Mouse (Mus musculus) retina, postnatal 1 day (tissue): ENCODE measurements around the gene Soat2.

Source experiments
- DNase-seq: peaks from one replicate; pipeline ENCODE4 v3.0.0-alpha.2; 2012

Gene Soat2

DNA sequence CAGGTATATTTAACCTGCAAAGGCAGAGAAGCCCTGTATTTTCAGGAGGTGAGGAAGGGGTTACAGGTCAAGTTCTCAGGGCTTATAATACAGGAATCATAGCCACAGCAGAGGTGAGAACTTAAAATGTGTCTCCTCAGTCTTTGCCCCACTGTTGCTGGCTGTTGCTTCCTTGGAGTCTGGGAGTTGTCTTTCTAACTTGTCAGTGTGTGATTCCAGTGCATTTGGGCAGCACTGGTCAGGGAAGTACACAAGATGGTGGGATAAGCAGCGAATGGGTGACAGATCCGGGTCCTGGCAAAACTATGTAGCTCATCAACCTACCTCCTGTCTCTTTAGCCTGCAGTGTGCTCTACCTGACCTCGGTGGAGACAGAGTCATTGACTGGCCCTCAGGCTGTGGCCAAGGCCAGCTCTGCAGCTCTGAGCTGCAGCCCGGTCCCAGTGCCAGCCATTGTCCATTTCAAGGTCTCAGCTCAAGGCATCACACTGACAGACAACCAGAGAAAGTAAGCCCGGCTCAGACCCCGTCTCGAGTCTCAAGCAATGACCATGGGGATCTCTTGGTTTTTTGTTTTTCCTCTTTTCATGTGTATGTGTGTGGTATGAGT is 35.6 kb upstream of the Soat2 start:
- no peak for DNase-seq

DNA sequence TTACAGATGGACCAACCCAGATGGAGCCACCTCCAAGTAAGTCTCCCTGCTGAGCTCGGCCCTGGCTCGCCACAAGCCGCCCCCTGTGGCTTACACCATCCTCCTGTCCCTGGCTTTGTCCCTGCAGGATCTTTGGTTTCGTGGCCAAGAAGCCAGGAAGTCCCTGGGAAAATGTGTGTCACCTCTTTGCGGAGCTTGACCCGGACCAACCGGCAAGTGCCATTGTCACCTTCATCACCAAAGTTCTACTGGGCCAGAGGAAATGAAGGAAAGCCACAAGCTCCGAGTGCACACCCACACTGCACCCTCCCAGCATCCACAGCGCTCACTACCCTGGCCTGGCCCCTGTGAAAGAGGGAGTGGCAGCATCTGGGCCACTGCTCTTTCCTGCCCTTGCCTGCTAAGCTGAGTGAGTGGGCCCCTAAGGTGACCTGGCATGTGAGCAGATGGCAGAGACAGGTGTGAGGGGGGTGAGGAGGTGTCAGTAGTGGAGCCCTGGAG is 34.5 kb upstream of the Soat2 start:
- no peak for DNase-seq

DNA sequence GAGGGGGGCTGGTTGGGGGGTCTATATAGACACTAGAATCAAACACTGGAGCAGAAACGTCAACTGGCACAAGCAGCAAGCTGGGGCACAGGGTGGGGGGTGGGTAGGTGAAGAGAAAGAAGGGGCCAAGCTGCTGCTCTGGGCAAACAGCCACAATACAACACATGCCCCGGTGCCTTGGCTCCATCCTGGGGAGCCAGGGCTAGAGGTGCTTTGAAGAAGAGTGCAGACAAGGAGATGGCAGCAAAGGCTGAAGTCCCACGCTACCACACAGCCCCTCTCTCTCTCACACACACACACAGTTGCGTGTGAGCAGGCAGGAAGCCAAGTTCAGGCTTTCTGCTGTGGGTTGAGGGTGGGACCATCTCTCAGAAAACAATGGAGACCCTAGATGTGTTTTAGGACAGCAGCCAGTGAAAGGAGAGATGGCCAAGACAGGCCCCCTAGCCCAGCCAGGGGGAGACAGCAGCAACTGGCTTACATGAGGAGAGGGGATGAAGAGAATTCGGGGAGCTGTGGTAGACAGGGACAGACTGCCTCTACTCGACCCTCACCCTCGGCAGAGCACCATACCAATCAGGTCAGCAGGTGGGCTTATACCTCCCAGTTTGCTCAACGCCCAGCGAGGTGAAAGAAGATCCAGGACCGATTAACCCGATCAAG is 33.4 kb upstream of the Soat2 start:
- no peak for DNase-seq

DNA sequence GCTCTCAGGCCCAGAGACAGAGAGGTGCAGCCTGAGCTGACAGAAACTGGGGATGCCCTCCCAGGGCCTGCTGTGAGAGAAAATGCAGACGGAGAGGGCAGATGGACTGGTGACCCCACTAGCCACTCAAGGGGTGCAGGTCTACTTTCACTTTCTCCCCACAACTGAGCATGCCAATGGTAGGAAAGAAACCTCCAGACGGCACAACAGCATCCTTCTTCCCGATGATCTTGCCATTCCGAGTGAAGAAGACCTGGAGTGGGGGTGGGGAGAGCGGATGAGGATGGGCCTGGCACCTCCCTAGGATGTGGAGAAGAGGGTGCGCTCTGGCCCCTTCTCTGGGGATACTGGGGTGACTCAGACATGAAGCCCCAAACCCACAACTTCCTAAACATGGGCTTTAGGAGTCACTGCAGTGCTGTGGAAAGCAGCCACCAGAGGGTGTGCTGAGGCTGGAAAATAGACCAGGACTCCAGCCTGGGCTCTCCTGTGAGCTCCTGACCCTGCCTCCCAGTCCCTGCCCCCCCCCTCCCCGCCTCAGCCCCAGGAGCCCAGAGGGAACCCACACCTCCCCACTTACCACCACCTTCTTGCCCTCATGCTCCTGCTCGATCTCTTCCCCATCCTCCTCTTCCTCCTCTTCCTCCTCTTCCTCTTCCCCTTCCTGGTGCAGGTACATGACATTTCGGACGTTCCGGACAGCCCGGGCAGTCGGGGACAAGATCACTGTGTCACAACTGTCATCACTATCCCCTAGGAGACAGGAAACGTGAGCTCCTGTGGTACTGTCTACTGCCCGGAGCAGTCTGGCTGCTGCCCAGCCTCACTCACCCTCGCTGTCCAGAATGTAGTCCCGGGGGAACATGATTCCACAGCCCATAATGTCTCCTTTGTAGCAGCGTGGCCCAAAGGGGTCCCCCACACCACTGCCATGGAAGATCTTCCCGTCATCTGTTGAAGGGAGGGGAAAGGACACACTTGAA is 32.6 kb upstream of the Soat2 start:
- no peak for DNase-seq

DNA sequence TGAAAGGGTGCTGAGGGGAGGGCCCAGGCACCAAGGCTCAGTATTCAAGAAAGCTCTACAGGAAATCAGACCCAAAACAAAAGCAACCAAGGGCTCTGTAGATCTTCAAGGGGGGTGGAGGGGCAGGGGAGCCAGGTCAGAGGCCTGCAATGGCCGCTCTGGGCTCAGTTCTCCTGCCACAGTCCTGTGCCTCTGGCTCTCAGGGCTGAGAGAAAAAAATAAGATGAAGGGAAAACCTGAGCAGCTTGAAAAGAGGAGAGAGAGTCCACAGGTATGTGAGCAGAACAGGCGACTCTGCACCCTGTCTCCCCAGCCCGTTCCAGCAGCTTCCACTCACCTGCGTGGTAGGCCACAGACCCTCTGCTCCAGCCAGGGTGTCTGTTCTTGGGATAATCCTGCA is 31.7 kb upstream of the Soat2 start:
- DNase-seq: no peak

- DNase-seq: no peak
Measured at GRCm38 (mm10) chr15:102119121-102119830, 31.1 kb upstream of the Soat2 start.

- DNase-seq: no peak
Measured at GRCm38 (mm10) chr15:102119831-102120170, 30.5 kb upstream of the Soat2 start.

DNA sequence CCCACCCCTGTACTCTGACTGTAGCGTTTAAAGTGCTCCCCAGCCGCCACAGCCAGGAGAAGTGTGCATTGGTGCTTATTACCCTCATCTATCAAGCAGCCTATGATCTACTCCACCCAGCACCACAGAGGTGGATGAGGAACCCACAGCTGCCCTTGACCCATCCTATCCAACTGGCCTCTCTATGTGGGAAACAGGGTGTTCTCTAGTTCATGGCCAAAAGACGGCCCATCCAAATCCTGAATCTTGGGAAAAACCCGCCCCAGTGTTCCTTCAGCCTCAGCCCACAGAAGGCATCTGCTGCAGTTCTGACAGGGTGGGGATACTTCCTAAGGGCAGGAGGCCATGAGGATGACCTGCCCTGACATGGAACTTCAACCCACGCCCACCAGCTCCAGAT is 29.8 kb upstream of the Soat2 start:
- no peak for DNase-seq

DNA sequence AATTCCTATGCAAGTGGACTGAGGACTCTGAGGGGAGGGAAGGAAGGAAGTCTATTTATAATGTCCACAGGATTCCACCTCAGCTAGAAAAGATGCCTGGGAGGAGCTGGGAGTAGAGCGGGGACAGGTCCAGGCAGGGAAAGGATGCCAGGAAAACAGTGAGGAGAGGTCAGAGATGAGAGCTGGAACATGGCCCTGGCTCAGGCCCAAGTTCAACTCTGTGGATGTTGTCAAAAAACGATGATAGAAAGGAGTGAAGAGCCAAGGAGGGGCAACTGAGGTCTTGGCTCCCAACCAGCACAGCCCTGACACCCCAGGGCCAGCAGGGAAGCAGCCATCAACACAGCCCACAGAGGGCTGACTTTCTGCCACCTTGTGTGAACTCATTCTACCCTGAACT is 24.0 kb upstream of the Soat2 start:
- no peak for DNase-seq

- DNase-seq: no peak
Measured at GRCm38 (mm10) chr15:102133314-102133713, 17.0 kb upstream of the Soat2 start.

GRCm38 (mm10) chr15:102134709-102135108 is 15.6 kb upstream of the Soat2 start:
- DNase-seq: no peak

DNA sequence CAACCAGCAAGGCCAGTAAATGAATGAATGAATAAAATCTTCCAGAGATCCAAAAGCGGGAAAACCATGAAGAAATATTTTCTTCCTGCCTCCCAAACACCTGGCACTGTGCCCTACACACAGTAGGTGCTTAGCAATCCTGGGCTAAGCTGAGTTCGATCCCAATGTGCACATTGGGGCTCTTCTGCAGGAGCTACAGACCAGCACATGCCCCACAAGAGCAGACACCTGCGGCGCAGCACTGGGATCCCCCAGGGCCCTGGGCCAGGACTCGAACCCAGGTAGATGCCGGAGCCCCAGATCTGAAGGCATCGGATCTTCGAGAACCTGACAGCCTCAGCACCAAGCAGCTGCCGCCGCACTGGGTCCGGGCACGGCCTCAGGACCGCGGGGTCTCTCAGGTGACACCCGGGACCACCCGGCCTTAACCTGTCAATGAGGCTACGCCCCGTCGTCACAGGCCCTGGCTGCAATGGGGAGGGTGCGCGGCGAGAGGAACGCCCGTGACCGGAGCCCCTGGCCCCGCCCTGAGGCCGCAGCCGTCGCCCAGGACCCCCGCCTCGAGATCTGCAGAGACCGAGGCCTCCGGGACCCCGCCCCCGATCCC is 14.7 kb upstream of the Soat2 start:
- DNase-seq: no peak

GRCm38 (mm10) chr15:102136129-102136758 is 14.1 kb upstream of the Soat2 start, which contains the start of gene Spryd3:
TSS of gene Spryd3 (minus strand) at chr15:102136234.
- peak; percentile 98 for DNase-seq

DNA sequence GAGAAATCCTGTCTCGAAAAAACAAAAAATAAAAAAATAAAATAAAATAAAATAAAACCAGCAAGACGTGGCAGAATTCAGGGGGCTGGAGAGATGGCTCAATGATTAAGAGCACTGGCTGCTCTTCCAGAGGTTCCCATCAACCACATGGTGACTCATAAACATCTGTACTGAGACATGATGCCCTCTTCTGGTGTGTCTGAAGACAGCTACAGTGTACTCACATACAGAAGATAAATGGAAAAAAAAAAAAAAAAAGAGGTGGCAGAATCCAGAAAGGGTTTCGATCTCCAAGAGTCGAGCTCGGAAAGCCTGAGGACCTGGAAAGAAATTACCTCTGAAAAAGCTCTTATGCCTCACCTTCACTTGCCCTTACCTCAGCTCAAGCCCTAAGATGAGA is 9.2 kb upstream of the Soat2 start:
- DNase-seq: no peak

DNA sequence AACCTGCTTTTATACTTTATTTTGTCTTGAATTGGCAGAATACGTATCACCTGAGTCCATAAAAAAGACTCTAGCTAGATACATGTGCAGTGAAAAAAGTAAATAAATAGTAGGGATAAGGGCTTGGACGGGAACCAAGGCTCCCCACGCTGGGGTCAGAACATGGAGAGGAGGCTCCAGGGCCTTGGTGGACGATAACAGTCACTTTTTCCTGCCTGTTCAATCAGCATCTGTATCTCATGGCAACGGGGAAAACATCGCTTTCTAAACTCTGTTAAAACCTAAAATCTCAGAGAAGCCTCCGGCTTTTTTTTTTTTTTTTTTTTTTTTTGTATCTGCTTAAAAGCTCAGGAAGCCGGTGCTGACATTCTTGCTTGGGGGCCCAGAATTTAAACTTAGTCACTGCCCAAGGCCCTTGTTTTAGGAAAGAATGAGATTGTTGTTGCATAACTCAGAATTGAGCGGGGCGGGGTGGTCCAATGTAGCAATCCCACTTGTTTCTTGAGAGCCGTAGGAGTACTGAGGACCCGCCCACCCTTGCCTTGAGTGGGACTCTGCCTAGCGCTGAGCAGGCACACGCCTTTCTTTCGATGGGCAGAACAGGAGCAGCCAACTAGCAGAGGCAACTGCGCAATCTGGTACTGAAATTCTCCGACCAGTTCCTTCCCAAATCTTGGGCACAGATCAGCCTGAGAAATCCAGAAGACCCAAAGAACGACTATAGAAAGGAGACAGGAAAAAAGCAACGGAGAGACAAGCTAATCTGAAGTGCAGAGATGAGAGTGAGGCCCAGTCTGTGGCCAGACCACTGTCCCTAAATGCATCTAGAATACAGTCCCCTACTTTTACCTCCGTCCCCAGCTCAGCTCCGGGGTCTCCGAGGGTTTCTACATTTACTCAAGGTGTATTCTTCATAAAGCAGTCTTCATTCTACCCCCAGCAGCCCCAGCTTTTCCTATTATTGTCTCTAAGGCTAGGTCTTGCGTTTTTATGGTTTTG is 7.1 kb upstream of the Soat2 start:
- DNase-seq: no peak

- peak; percentile 13 for DNase-seq
Measured at GRCm38 (mm10) chr15:102144274-102144711, 6.0 kb upstream of the Soat2 start, which contains the start of gene Igfbp6. TSS of gene Igfbp6 (plus strand) at chr15:102144362.

DNA sequence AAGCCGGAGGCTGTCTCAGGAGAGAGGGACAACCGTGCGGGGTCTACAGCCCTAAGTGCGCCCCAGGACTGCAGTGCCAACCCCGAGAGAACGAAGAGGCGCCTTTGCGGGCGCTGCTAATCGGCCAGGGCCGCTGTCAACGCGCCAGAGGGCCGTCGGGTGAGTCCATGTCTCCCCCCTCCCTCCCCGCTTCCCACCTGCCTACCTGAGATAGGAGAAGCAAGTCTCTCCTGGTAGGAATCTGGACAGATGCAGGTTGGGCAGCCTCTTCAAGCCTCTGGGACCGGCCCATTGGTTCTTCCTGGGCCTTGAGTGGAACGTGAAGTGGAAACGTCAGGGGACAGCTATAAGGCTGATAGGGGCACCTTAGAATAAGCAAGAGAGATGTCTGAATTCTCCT is 5.6 kb upstream of the Soat2 start:
- DNase-seq: no peak

GRCm38 (mm10) chr15:102145330-102145729 is 5.0 kb upstream of the Soat2 start:
- no peak for DNase-seq

DNA sequence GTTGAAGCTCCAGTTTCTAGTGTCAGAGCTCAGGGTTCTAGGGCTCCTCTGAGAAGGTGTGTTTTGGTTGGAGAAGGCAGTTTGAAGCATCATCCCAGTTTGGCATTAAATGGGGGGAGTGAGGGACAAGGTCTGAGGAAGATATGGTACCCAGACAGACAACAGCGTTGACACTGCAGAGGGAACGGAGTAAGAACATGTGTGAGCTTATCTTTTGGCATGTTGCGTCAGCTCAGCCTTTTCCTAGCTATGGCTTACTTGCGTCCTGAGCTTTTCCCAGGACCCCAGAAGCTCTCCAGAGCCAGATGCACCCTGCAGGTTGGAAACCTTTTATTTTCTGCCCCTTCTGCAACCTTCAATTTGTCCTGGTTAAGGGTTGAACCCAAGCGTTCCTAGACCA is 4.2 kb upstream of the Soat2 start:
- no peak for DNase-seq

DNA sequence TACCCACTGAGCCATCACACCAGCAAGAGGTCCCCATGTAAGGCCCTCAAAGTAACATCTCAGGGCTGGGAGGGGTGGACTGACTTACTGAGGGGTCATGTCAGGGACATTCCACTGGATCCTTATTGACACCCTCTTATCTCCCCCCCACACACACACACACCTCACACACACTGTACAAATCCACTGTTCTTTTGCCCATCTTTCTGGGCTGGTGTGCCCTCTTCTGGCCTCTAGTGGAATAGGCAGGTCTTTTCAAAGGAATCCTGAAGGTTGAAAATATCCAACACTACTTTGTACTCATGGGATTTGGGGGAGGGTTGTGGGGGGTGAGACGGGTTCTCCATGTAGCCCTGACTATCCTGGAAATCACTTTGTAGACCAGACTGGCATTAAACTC is 3.4 kb upstream of the Soat2 start:
- DNase-seq: peak; percentile 80
